Mouse (Mus musculus): Measurements from ENCODE around the gene Hoxd10.
A peak's percentile ranks its signal among the peaks of the same experiment; 100 is the strongest.

The Hoxd10 gene

GRCm38 (mm10) chr2:74709465-74710419 lies 18.0 kb downstream of the Hoxd10 start:
- DNase-seq (ENCODE audit: low read depth, low spot score) = no peak

DNA sequence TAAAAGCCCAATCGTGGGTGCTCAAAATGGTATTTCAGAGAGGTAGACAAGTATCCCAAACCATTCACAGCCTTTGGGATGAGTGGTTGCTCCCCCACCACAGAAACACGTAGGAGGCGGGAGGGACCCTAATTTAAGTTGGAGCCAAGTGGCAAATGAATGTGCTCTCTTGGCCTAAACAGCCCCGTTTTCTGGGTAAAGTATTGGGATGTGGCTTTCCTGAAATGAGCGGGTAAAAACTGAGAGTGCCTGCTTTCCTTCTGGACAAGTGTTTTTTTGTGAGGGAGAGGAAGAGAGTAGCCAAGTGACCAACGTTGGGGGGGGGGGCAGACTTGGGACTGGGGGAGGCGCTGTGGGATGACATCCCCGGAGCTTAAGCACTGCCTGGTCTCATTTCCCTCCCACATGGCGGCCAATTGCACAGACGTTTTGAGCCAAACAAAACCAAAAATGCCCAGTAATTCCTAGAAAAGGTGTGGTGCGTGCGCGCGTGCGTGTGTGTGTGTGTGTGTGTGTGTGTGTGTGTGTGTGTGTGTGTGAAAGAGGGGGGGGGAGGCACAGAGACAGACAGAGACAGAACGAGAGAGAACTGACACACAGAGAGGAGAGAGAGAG lies 19.3 kb downstream of the Hoxd10 start:
- DNase-seq (ENCODE audit: low read depth, low spot score) = no peak

DNA sequence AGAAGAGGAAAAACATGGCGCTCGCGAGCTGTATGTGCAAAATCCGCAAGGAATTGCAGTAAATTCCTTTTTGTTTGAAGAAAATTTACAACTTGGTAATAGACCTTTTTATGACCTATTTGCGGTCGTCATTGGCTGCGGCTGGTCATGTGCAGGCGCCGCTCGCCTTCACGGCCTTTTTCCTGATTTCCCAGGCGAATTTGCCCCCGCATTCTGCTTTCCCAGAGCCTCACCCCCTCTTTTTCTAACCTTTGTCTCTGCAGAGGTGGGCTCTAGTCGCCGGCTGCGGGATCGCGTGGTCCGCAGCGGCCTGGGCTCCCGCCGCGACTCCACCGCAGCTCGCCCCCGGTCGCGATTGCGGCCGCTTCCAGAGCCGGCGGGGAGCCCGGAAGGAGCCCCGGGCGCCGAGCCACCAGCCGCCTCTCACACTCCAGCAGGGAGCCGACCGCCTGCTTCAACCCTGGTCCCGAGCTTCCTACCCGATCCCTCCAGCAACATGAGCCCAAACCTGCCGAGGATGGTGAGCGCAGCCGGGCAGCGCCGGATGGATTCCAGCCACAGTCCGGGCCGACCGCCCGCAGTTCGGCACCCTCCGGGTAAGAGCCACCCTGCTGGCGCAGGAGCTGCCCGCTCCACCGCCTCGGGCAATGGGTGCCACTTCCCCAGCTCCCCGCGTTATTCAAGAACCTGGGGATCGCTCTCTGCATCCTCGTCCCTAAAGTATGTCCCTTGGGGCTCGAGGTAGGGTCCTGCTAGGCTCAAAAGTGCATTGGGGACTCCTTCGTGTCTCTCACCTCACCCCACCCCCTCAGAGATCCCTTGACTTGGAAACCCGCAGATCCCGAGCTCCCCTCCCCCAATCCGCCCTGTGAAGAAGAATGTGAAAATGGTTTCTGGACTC lies 20.2 kb downstream of the Hoxd10 start, which contains the start of the genes Hoxd3 and Hoxd4:
Hoxd3 (plus strand) TSS at position 207 of the 901 bp plus-strand sequence.
Hoxd4 (plus strand) TSS at position 209 of the 901 bp plus-strand sequence.
- no peak for DNase-seq (ENCODE audit: low read depth, low spot score)

- DNase-seq (ENCODE audit: low read depth, low spot score) = no peak
Measured at GRCm38 (mm10) chr2:74713239-74714150, 21.8 kb downstream of the Hoxd10 start.

GRCm38 (mm10) chr2:74714156-74714789 lies 22.5 kb downstream of the Hoxd10 start:
- no peak for DNase-seq (ENCODE audit: low read depth, low spot score)

GRCm38 (mm10) chr2:74714881-74715280 lies 23.2 kb downstream of the Hoxd10 start:
- DNase-seq (ENCODE audit: low read depth, low spot score) = no peak

DNA sequence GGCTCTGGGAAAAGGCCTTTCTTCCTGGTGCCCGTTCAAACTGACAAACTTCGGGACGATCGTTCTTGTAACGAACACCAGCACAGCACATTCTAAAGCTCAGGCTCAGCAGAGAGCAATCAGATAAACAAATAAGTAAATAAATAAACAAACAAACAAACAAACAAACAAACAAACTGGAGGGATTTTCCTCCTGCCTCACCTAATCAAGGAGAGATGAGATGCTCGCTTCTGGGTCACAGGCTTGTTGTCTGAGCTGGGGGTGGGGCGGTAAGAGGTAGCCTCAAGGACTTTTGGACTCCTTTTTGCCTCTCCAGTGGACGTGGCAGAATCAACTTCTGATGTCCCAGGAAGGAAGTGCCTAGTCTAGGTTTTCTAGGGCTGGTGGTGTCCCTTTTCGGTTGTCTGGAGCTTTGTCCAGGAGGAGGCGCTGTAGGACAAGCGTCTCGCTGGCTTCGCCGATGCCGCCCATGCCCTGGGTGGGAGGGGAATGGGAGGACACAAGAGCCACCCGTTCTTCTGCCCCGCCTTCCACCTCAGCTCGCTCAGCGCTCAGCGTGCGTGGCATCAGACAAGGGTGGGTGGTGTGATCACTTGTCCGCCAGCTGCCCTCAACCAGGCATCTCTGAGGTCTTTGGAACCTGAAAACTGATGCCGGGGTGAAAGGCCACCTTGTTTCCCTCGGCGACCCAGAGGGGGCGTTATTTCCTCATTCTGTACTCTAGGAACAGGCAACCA lies 23.9 kb downstream of the Hoxd10 start:
- peak; percentile 92 for DNase-seq (ENCODE audit: low read depth, low spot score)

DNA sequence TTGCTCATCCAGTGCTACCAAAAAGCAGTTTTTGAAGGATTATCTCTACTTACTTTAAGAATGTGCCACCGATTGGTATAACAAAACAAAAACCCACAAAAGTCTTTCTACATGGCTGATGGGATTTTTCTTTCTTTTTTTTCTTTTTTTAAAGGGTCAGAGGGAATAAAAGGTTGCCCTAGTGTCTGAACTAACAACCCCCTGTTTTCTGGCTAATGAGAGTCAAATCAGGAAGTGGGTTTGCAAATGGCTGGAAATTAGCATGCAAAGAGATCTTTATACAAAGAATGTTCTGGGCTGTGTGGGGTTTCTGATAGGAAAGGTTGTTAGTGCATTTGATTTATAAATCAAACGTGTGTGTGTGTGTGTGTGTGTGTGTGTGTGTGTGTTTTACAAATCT lies 28.7 kb downstream of the Hoxd10 start:
- no peak for DNase-seq (ENCODE audit: low read depth, low spot score)

DNA sequence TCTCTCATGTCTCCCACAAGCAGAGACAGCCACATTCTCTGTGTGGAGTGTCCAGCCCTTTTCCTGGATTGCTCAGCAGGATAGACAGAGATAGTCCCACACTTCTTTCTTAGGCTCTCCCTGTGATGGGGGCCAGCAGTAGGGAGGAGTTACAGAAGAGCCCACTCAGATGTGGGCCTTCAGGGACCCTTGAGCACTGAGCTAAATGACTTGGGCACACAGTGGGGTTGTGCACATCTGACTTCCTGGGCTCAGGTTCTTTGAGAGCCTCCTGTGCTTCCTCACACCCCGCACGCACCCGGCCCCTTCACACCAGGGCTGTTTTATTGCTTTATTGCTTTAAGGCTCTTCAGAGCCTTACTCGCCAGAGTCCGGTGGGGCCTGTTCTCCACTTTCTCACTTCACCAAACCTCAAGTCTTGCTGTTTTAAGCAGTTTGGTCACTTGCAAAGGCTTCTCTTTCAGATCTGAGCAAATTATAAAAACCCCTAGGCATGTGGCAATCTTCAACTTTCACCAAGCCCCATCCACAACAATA lies 29.3 kb downstream of the Hoxd10 start:
- no peak for DNase-seq (ENCODE audit: low read depth, low spot score)

DNA sequence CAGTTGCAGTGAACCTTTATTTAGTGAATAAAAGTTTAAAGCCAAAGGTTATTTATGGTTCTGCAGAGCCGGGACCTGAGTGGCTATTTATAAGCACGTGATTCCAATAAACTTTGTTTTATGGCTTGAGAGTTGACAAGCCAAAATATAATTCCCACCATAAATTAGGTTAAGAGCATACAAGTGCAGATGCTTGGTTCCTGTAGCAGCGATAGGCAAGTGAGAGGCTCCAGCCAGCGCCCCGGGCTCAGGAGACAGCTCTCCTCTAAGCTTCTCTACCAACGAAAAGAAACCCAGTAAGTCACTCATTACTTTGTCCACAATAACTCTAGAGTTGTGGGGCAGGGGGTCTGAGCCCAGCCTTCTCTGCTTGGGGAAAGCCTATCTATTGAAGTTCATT lies 30.2 kb downstream of the Hoxd10 start:
- DNase-seq (ENCODE audit: low read depth, low spot score) = no peak

DNA sequence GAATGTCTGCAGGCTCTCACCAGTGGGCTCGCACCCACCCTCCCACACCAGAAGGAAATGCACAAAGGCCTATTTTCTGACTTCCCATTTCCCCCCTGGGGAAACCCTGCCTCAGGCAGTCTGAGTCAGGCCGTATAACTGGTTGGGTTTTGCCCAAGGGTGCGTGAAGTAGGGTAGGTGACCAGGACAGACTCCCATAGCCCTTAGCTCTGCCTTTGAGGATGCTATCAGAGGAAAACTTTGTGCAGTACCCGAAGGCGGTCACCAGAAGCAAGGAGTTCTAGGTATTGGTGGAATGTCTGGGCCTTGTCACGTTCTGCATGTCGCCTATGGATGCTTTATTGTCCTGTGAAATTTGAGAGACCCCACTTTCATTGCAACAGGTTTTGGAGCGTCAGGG lies 31.2 kb downstream of the Hoxd10 start:
- peak; percentile 25 for DNase-seq (ENCODE audit: low read depth, low spot score)

DNA sequence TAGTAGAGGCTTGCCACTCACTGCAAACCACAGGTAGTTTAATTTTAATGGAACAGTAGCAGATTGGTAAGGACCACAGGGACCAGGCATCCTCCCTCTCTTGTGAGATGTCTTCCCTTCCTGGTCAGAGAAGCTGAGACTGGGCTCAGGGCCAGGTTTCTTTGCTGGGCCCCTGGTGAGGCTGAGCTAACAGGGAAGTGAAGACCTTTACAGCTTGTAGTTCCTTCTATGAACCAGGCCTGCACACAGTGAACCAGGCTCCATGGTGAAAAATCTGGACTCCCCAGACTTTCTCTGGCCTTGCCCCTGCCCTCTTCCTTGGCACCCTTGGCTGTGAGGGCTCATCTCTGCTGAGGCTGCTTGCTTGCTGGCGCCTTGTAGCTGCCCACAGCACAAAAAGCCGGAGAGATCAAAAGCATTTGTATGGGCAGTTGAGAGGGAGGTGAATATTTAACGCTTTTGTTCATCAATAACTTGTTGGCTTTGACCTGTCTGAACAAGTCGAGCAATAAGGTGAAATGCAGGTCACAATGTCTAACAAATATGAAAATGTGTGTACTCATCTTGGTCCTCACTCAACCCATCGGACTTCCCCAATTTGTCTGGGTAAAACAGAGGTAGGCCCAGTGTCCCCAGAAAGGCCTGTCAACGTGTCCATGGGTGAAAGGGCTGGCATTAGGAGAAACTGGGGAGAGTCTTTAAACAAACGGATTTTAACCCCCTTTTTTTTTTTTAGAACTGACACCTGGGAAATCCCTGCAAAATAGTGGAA lies 32.7 kb downstream of the Hoxd10 start:
- DNase-seq (ENCODE audit: low read depth, low spot score) = peak; percentile 68

DNA sequence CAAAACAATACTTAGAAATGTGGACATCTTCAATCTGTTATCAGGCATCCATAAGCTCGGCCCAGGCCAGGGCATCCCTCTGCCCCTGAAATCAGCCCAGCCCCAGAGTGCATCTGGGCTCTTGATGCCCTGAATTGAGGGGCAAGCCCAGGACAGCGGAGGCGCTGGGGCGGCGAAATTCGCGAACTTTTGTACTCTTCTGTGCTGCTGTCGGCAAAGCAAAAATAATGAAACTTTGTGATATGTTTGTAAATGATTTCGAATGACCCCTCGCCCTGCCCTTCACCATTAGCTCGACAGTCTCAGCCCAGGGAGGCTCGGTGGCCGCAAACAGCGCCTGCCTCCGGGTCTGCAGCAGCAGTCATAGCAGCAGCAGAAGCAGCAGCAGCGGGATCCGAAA lies 33.4 kb downstream of the Hoxd10 start:
- DNase-seq (ENCODE audit: low read depth, low spot score) = no peak

DNA sequence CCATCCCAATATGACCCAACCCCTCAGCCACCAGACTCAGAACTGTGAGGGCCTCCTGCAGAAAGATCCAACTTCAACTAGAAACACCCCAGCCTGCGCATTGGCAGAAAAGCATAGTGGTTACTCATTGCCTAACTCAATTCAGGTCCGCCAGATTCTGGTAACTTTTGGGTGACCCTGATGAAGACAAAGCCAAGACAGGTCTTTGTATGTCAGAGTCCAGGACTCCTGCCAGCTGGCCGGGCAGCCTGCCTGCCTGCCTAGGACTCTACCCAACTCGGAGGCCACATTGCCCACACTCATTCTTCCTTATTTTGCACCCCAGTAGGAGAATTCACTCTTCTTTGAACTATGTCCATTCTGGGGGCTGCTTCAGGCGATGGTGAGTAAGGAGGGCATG lies 34.8 kb downstream of the Hoxd10 start, which contains the start of gene Gm28230:
Gm28230 (plus strand) TSS at position 178 of the 400 bp plus-strand sequence.
- no peak for DNase-seq (ENCODE audit: low read depth, low spot score)

DNA sequence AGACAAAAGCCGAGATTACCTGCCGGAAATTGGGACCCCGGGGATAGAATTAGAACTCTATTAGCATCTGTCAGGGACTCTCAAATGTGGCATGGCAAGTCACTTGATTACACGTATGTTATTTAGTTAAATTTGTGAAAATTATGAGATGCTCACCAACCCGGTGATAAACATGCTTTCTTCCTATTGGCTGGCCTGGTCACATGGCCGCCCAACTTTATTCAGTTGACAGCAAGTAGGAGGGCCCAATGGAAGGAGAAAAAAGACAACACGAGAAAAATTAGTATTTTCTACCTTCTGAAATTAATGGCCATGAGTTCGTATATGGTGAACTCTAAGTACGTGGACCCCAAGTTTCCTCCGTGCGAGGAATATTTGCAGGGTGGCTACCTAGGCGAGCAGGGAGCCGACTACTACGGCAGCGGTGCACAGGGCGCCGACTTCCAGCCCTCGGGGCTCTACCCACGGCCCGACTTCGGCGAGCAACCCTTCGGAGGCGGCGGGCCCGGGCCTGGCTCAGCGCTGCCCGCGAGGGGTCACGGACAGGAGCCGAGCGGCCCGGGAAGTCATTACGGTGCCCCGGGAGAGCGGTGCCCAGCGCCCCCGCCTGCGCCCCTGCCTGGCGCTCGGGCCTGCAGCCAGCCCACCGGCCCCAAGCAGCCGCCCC lies 35.4 kb downstream of the Hoxd10 start:
- DNase-seq (ENCODE audit: low read depth, low spot score) = no peak

DNA sequence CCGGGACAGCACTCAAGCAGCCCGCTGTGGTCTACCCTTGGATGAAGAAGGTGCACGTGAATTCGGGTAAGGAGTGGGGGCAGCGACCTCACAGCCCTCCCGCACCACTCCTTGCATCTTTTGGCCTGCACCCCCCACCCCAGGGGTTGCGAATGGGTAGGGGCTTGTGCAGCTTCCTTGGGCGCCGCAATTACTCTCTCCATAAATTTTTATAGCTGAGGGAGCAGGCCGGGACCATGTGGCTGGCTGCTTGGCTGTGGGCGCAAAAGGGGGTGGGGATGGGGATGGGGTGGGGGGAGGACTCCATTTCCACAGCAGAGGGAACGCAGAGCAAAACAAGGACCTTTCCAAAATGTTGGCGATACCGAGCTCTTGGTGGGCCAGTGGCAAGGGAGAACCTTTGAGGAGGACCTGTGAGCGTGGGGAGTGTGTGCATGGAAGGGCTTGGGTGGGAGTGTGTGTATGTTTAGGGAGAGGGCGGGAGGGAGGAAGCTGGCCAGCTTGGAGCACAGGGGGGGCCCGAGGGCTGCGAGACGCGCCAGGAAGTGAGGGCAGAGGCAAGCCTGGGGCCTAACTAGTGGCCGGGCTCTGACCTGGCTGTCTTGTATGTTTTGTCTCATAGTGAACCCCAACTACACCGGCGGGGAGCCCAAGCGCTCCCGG lies 36.0 kb downstream of the Hoxd10 start:
- DNase-seq (ENCODE audit: low read depth, low spot score) = no peak

DNA sequence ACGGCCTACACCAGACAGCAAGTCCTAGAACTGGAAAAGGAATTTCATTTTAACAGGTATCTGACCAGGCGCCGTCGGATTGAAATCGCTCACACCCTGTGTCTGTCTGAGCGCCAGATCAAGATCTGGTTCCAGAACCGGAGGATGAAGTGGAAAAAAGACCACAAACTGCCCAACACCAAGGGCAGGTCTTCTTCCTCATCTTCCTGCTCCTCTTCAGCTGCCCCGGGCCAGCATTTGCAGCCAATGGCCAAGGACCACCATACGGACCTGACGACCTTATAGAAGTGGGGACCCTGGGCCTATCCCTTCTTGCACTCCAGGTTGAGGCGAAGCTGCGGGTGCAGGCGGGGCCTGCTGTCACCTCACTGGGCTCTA lies 36.6 kb downstream of the Hoxd10 start:
- DNase-seq (ENCODE audit: low read depth, low spot score) = no peak
